Mouse (Mus musculus): ENCODE data around the gene Spats1.

- TF ChIP-seq CTCF (IDR thresholded peaks at IDR 0.05; ENCODE audit: borderline replicate concordance, extremely low read depth, insufficient read depth, insufficient read length), result peak; percentile 83
- peak; percentile 71; the same call in 1 of the 2 replicates for TF ChIP-seq POLR2A (IDR thresholded peaks at IDR 0.05; ENCODE audit: borderline replicate concordance, extremely low read depth, insufficient read depth, insufficient read length, poor library complexity, severe bottlenecking)
These were observed 31.5 kb upstream of the Spats1 start, which contains the start of gene Aars2 for GRCm38 (mm10) chr17:45506700-45507189.
